Mouse (Mus musculus): ENCODE measurements around the gene Btc. TPM values are rescaled to one million over a fixed set of nuclear protein-coding genes. Genes with fewer than 3 reads are reported as not detected.

Btc gene
- 3.1 and 4.2 TPM in 2 replicates for polyA plus RNA-seq (2015; fragmentation: Nextera tagmentation; extraction: Ambion mirVana)

DNA sequence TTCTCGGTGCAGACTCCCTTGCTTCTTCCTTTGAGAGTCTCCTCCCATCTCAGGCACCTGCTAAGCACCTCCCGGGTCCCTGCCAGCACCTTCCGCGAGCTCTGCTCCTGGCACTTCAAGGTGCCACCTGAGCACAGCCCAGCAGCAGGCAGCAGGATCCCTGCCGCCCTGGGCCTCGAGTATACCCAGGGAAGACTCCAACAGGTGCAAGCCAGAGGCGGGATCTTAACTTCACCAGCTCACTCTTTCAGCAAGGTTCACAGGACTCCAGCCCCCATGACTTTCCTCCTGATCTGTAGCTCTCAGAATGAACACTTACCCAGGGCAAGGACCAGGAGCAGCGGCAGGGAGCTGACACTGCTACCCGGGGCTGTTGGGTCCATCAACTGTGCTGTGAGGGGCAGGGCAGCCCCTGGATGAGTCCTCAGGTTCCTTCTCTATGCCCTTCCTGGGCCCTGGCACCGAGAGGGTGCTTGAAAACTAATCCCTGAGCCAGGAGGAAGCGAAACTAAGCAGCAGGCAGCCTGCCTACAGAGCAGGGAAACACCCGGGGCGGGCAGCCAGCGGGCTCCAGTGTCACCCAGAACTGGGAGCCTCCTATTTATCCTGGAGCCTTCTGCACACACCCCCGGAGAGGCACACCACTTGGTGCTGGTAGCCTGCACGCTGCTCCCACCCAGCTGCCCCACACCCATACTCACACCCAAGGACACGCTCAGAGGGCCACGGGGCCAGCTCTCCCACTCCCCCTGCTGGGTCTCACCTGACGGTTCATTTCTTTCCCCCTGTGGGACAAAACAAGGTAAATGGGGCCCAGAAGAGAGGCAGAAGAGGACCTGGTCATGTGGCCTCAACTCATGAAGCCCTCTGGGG is at the start of gene Btc:
Gene Btc, minus strand, starts transcription at position 656 of the 873 bp plus-strand sequence.

Other genes starting within 250 kb of the Btc start
- gene Parm1, start 114.6 kb upstream of the Btc start, polyA plus RNA-seq (2015; fragmentation: Nextera tagmentation; extraction: Ambion mirVana): 35.1 and 45.4 TPM in 2 replicates